8 mouse cellular contexts compared by ENCODE assay signal in the genomic region with DNA sequence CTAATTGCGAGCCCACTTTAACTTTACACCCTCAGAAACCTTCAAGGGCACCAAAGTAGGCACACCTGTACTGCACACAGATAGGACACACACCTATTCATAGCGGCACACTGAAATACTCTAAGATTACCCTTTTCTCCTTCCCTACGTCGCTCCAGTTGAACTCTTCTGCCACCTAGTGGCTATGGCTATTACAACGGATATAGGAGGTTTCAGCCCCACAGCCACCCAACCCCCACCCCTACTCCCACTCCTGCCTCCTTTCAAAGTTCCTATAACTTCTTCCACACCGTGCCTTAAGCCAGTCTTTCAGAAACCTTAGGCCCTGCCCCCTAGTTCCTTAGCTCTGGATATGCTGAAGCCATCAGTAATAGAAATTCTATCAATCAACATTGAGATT. TPM values are rescaled to one million over a fixed set of nuclear protein-coding genes. Genes with fewer than 3 reads are reported as not detected.
A peak's percentile ranks its signal among the peaks of the same experiment; 100 is the strongest.
DNase-seq lines count a peak whose midpoint lies in the region; ATAC-seq lines count a peak whose summit lies in the region.
"Had no signal": no experiment of that assay in that cellular context is flagged by ENCODE, and none has a peak within 500 bp of the region (broad histone marks: within the 10 kb centered on the region; RNA-seq: fewer than 3 reads in every experiment).

No protein-coding gene starts in this region.

- H3K4me3 ChIP-seq in neural tube, embryonic 15.5 days (replicated peaks): no peak overlapping the region
- no peak overlapping the region for H3K4me3 ChIP-seq in liver, embryonic 13.5 days (replicated peaks)
- H3K4me3 ChIP-seq: neural tube, embryonic 13.5 days had no signal

- 0 out of 2 replicates have a peak, but pooled peaks cover 6% of the 10 kb centered on the region for H3K4me1 ChIP-seq in neural tube, embryonic 15.5 days
- peaks cover 84% of the 10 kb centered on the region for H3K4me1 ChIP-seq in liver, embryonic 13.5 days (replicated peaks)

- H3K9me3 ChIP-seq in neural tube, embryonic 15.5 days (replicated peaks): no peaks in the 10 kb centered on the region
- no peaks in the 10 kb centered on the region for H3K9me3 ChIP-seq in liver, embryonic 13.5 days (replicated peaks)
- H3K9me3 ChIP-seq: neural tube, embryonic 13.5 days had no signal

- no peak overlapping the region for H3K4me2 ChIP-seq in neural tube, embryonic 15.5 days
- H3K4me2 ChIP-seq in liver, embryonic 13.5 days: peak overlapping the region; percentile 39
- H3K4me2 ChIP-seq: neural tube, embryonic 13.5 days had no signal

- ATAC-seq in neural tube, embryonic 15.5 days (ENCODE audit: low FRiP score): no peak
- ATAC-seq in inflammation-experienced regulatory T-cells, adult 6 months: peak; percentile 78
- no peak for ATAC-seq in liver, embryonic 13.5 days (ENCODE audit: low read depth)

- WGBS in neural tube, embryonic 15.5 days: 8% methylated on average over 6 of the region's 6 CpGs
- WGBS in liver, embryonic 13.5 days (ENCODE audit: insufficient replicate concordance): 3% methylated on average over 6 of the region's 6 CpGs

- H3K27ac ChIP-seq in neural tube, embryonic 15.5 days (replicated peaks): no peak overlapping the region
- no peak overlapping the region for H3K27ac ChIP-seq in liver, embryonic 13.5 days
- H3K27ac ChIP-seq: neural tube, embryonic 13.5 days had no signal

- DNase-seq in neural tube, embryonic 10.5 days (ENCODE audit: extremely low spot score, low spot score): peak; percentile 39
- peak; percentile 85 for DNase-seq in ZHBTc4 (ENCODE audit: low read depth, low spot score)
- DNase-seq in embryo, embryonic 10 days (ENCODE audit: low spot score): peak; percentile 82
- peak; percentile 55 for DNase-seq in liver, embryonic 13.5 days
- DNase-seq in right cerebral cortex, adult 2 months (ENCODE audit: low spot score in 2 of 2): peak; percentile 62 to 74

- no peaks in the 10 kb centered on the region for H3K36me3 ChIP-seq in neural tube, embryonic 15.5 days
- H3K36me3 ChIP-seq in liver, embryonic 13.5 days: no peaks in the 10 kb centered on the region
- H3K36me3 ChIP-seq: neural tube, embryonic 13.5 days had no signal

- no peaks in the 10 kb centered on the region for H3K27me3 ChIP-seq in neural tube, embryonic 15.5 days (replicated peaks)
- H3K27me3 ChIP-seq in liver, embryonic 13.5 days: no peaks in the 10 kb centered on the region
- H3K27me3 ChIP-seq: neural tube, embryonic 13.5 days had no signal

- H3K9ac ChIP-seq in neural tube, embryonic 15.5 days (replicated peaks): no peak overlapping the region
- H3K9ac ChIP-seq in liver, embryonic 13.5 days: no peak overlapping the region
- H3K9ac ChIP-seq: neural tube, embryonic 13.5 days had no signal

RNA-seq across cellular contexts. Expression of a gene that starts 14.9 kb away (rescaled TPM):
- 0.05 and 0.06 TPM in 2 replicates for polyA plus RNA-seq in neural tube, embryonic 15.5 days (2015; fragmentation: Nextera tagmentation; extraction: Ambion mirVana)
- polyA plus RNA-seq in inflammation-experienced regulatory T-cells, adult 6 months (2017; shearing (Covaris generic)): under 1 TPM; 0.07 to 0.20 (median 0.17) TPM
- 0.06 and 0.08 TPM in 2 replicates for polyA plus RNA-seq in liver, embryonic 13.5 days (2015; fragmentation: Nextera tagmentation; extraction: Ambion mirVana)

RNA-seq across cellular contexts. Expression of a gene that starts 24.2 kb away (rescaled TPM):
- 32.2 and 38.6 TPM in 2 replicates for polyA plus RNA-seq in neural tube, embryonic 15.5 days (2015; fragmentation: Nextera tagmentation; extraction: Ambion mirVana)
- 10 to 100 TPM; 34.8 to 38.2 (median 36.5) TPM for polyA plus RNA-seq in inflammation-experienced regulatory T-cells, adult 6 months (2017; shearing (Covaris generic))
- polyA plus RNA-seq in liver, embryonic 13.5 days (2015; fragmentation: Nextera tagmentation; extraction: Ambion mirVana): 29.9 and 34.9 TPM in 2 replicates
